Mouse (Mus musculus) midbrain, embryonic 11.5 days (tissue): ENCODE data around the gene Slc2a8. TPM values are rescaled to one million over a fixed set of nuclear protein-coding genes. Genes with fewer than 3 reads are reported as not detected.

Experiments used
- ATAC-seq: fragments of 200-750 bp; cut with Nextera tagmentation; 2 replicates; pipeline ENCODE4 v1.8.0; 2017; ENCODE audit warnings: moderate TSS enrichment, moderate library complexity; ENCODE audit not compliant: low FRiP score
- DNase-seq: peaks from one replicate; pipeline ENCODE4 v3.0.0; 2015; ENCODE audit warnings: low spot score; ENCODE audit errors: missing footprints
- H3K27ac ChIP-seq: fragments of 300-500 bp; sonication (generic); 2 replicates; pipeline ENCODE4 v1.5.1; 2014; ENCODE audit warnings: low read depth, low read length
- H3K27me3 ChIP-seq: fragments of 300-500 bp; sonication (generic); 2 replicates; pipeline ENCODE4 v1.6.1; 2014; ENCODE audit warnings: mild to moderate bottlenecking, low read length, moderate library complexity, mixed read lengths; ENCODE audit not compliant: control insufficient read depth, insufficient read depth
- H3K36me3 ChIP-seq: fragments of 300-500 bp; sonication (generic); 2 replicates; pipeline ENCODE4 v1.6.1; 2014; ENCODE audit warnings: mild to moderate bottlenecking, low read length, moderate library complexity, mixed read lengths; ENCODE audit not compliant: control insufficient read depth, insufficient read depth
- H3K4me1 ChIP-seq: fragments of 300-500 bp; sonication (generic); 2 replicates; pipeline ENCODE4 v1.6.1; 2014; ENCODE audit warnings: low read length; ENCODE audit not compliant: control insufficient read depth, insufficient read depth
- H3K4me2 ChIP-seq: fragments of 300-500 bp; sonication (generic); 2 replicates; pipeline ENCODE4 v1.6.1; 2014; ENCODE audit warnings: mild to moderate bottlenecking, moderate library complexity
- H3K4me3 ChIP-seq: fragments of 300-500 bp; sonication (generic); 2 replicates; pipeline ENCODE4 v1.5.1; 2014; ENCODE audit warnings: low read depth, low read length
- H3K9ac ChIP-seq: fragments of 300-500 bp; sonication (generic); 2 replicates; pipeline ENCODE4 v1.6.1; 2014; ENCODE audit warnings: low read length
- H3K9me3 ChIP-seq: fragments of 300-500 bp; sonication (generic); 2 replicates; pipeline ENCODE4 v1.6.1; 2016; ENCODE audit warnings: low read length; ENCODE audit not compliant: control insufficient read depth
- WGBS: fragments of 180-500 bp; shearing (Covaris S2); extraction: QIAGEN DNeasy Blood & Tissue Kit; methylation state at CpG from one replicate; pipeline ENCODE4 v1.1.7; 2014; 5-methylcytosine and 5-hydroxymethylcytosine counted together
- polyA plus RNA-seq: library from polyadenylated mRNA; unstranded; fragments of >200 nt; fragmentation: Nextera tagmentation; extraction: Ambion mirVana; gene quantifications from 2 replicates; pipeline ENCODE4 v1.2.1, GENCODE M21; 2014

Slc2a8 gene
- polyA plus RNA-seq, 1 experiment from 2014 or later: 8.4 TPM

DNA sequence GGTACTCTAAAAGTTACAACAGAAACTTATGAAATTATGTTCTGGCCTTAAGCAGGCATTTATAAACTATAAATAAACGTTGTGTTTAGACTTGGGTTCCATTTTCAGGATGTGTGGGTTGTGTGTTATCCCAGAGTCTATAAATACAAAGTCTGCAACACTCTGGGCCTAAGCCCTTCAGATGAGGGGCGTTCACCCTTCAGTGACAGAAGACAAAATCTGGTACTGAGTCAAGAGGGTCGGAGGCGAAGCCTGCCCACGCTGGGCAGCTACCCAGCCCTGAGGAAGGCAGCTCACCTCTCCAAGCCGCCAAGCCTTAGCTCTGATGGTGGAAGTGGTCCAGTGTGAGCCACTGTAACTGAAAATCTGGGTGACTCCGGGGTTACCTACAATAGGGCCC lies 20.3 kb upstream of the Slc2a8 start:
- H3K4me1 ChIP-seq: no peaks in the 10 kb centered on the region
- no peak overlapping the region for H3K4me3 ChIP-seq
- H3K27ac ChIP-seq: no peak overlapping the region
- 88% methylated on average over 7 of the region's 7 CpGs for WGBS
- no peaks in the 10 kb centered on the region for H3K9me3 ChIP-seq
- no peaks in the 10 kb centered on the region for H3K36me3 ChIP-seq
- H3K4me2 ChIP-seq: no peak overlapping the region
- H3K9ac ChIP-seq: no peak overlapping the region
- ATAC-seq: no peak
- no peaks in the 10 kb centered on the region for H3K27me3 ChIP-seq
- DNase-seq: no peak

DNA sequence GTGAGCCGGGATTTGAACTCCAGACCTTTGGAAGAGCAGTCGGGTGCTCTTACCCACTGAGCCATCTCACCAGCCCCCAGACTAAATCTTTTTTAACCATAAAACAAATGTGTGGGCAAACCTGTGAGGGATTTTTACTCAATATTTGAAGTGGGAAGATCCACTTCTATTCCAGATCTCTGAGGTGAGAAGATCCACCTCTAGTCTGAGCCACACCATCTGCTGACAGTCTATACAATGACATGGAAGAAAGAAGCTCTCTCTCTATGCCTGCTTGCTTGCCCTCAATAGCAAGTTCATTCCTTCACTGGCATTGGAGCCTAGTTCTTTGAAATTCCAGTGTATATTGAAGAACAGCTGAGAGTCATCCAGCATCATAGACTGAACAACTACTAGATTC lies 17.9 kb upstream of the Slc2a8 start:
- ATAC-seq (no peak), DNase-seq (no peak)
- Histone ChIP-seq H3K36me3 (no peaks in the 10 kb centered on the region), H3K9ac (no peak overlapping the region), H3K9me3 (no peaks in the 10 kb centered on the region), H3K4me1 (no peaks in the 10 kb centered on the region), H3K27ac (no peak overlapping the region), H3K4me3 (no peak overlapping the region), H3K27me3 (no peaks in the 10 kb centered on the region), H3K4me2 (no peak overlapping the region)
- 89% methylated on average over 2 of the region's 2 CpGs for WGBS

DNA sequence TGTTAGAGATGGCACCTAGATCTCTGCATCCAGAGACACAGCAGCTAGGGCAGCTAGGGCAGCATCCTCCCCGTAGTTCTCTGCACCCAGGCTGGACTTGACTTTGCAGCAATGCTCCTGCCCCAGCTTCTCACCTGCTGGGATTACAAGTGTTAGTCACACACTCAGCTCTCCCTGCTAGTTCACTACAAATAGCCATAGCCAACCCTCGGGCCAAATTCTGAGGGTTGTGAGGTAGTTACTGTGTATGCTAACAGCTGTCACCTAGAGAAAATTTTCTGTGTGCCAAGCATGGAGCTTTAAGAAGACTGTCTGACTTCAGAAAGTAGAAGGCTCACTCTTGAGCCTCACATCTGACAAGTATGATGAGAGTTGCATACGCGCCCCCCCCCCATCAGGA lies 15.9 kb upstream of the Slc2a8 start:
- WGBS: 79% methylated on average over 4 of the region's 4 CpGs
- H3K9ac ChIP-seq: no peak overlapping the region
- no peaks in the 10 kb centered on the region for H3K27me3 ChIP-seq
- no peak for DNase-seq
- no peak overlapping the region for H3K4me3 ChIP-seq
- no peaks in the 10 kb centered on the region for H3K36me3 ChIP-seq
- no peak overlapping the region for H3K4me2 ChIP-seq
- no peaks in the 10 kb centered on the region for H3K9me3 ChIP-seq
- no peaks in the 10 kb centered on the region for H3K4me1 ChIP-seq
- ATAC-seq: no peak
- no peak overlapping the region for H3K27ac ChIP-seq

DNA sequence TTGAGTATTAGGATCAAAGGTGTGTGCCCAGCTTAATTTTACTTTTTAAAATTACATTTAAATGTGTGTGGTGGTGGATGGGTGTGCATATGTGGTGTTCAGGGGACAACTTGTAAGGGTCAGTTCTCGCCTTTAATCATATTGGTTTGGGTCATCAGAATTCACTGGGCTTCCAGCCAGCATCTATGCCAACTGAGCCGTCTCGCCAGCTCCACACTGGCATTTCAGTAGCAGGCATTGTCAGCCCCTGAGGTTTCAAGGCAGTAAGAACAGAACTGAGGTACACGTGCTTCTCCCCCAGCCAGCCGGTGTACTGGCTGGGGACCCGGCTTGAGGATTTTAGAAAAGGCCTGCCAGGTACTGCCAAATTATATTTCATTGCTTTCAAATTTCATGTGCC lies 15.2 kb upstream of the Slc2a8 start:
- Histone ChIP-seq H3K4me3 (no peak overlapping the region), H3K27me3 (no peaks in the 10 kb centered on the region), H3K4me1 (no peaks in the 10 kb centered on the region), H3K4me2 (no peak overlapping the region), H3K9me3 (no peaks in the 10 kb centered on the region), H3K27ac (no peak overlapping the region), H3K36me3 (no peaks in the 10 kb centered on the region), H3K9ac (no peak overlapping the region)
- DNase-seq (no peak), ATAC-seq (no peak)
- WGBS: 77% methylated on average over 6 of the region's 6 CpGs

DNA sequence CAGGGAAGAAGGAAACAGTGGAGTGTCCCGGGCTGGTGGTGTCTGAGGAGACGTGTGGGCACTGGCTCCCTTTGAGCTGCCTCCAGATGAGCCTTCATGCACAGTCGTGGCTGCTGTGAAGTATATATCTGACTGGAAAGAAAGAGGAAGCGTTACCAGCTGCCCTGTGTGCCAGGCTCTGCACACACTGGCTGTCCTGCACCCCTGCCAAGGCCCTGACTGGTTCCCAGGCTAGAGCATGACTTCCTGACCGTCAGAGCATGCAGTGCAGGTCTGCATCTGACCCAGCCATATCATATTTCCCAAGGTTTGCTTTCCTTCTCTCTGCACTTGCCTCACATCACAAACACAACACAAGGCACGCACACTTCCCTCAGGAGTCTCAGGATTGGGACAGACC lies 10.2 kb upstream of the Slc2a8 start:
- no peak overlapping the region for H3K4me3 ChIP-seq
- no peak overlapping the region for H3K9ac ChIP-seq
- no peaks in the 10 kb centered on the region for H3K27me3 ChIP-seq
- no peak for DNase-seq
- no peaks in the 10 kb centered on the region for H3K9me3 ChIP-seq
- WGBS: 72% methylated on average over 6 of the region's 6 CpGs
- no peak for ATAC-seq
- H3K4me2 ChIP-seq: no peak overlapping the region
- H3K36me3 ChIP-seq: no peaks in the 10 kb centered on the region
- H3K27ac ChIP-seq: no peak overlapping the region
- H3K4me1 ChIP-seq: no peaks in the 10 kb centered on the region

DNA sequence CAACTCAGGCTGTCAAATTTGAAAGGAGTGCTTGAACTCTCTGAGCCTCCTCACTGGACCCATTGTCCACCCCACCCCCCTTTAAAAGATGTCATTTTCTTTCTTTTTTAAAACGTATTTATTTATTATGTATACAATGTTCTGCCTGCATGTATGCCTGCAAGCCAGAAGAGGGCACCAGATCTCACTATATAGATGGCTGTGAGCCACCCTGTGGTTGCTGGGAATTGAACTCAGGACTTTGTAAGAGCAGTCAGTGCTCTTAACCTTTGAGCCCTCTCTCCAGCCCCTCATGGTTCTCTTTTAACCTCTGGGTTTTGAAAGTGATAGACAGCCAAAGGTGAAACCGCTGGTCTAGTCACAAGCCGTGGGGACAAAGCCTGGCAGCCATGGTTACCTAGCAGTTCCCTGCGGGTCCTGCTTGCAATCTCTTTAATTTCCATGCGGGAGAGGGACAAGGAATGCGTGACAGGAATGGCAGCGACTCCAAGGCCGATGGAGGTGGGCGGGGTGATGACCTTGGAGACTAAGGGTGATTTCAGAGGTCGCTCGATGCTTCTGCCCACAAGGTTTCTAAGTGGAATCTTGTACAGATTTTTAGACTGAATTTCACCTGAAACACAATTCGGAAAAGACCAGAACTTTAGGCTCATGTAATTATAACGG lies 8.4 kb upstream of the Slc2a8 start:
- Histone ChIP-seq H3K4me1 (no peaks in the 10 kb centered on the region), H3K27ac (no peak overlapping the region), H3K9me3 (no peaks in the 10 kb centered on the region), H3K36me3 (no peaks in the 10 kb centered on the region), H3K9ac (no peak overlapping the region), H3K4me2 (no peak overlapping the region), H3K4me3 (no peak overlapping the region), H3K27me3 (no peaks in the 10 kb centered on the region)
- DNase-seq (no peak), ATAC-seq (no peak)
- 52% methylated on average over 13 of the region's 13 CpGs for WGBS

DNA sequence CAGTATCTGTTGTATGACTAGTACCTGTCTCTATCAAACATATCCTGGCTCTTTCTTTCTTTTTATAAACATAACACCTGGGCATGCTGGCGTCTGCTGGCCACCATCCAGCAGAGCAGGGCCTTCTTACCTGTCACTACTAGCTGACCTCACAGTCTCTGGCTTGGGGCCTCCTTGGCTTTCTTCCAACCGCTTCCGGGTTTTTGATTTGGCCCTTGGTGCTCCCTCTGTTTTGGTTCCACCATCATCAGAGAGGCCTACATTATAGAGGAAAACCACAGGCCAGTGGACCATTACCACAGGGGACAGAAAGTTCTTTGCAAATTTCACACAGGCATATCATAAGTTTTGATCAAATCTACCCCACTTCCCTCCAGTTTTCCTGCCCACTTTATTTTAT lies 7.5 kb upstream of the Slc2a8 start:
- ATAC-seq: no peak
- Histone ChIP-seq H3K4me3 (no peak overlapping the region), H3K36me3 (no peaks in the 10 kb centered on the region), H3K9me3 (no peaks in the 10 kb centered on the region), H3K27ac (no peak overlapping the region), H3K27me3 (no peaks in the 10 kb centered on the region), H3K9ac (no peak overlapping the region), H3K4me2 (no peak overlapping the region), H3K4me1 (no peaks in the 10 kb centered on the region)
- DNase-seq: no peak
- 78% methylated on average over 3 of the region's 3 CpGs for WGBS

DNA sequence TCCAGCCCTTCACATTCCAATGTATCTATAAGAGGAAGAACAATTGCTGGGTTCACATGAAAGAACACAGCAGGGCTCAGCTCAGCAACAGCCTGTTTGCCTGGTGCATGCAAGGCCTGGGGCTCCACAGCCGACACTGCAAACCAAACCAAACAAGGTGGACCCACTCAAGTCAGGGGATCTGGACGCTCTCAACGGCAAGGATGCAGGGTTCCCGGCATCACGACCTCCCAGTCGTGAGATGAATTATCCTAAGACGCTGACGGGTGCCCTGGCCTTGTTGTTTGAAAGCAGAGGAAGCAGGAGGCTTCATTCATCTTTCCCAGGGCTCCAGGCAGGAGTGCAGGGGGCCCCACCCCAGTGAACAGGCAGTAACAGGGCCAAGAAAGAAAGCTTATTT lies 4.0 kb upstream of the Slc2a8 start:
- no peaks in the 10 kb centered on the region for H3K9me3 ChIP-seq
- ATAC-seq (no peak), DNase-seq (no peak)
- no peak overlapping the region for H3K27ac ChIP-seq
- no peaks in the 10 kb centered on the region for H3K36me3 ChIP-seq
- peaks cover 13% of the 10 kb centered on the region for H3K4me1 ChIP-seq
- H3K4me3 ChIP-seq: no peak overlapping the region
- no peaks in the 10 kb centered on the region for H3K27me3 ChIP-seq
- no peak overlapping the region for H3K4me2 ChIP-seq
- 75% methylated on average over 8 of the region's 8 CpGs for WGBS
- no peak overlapping the region for H3K9ac ChIP-seq

DNA sequence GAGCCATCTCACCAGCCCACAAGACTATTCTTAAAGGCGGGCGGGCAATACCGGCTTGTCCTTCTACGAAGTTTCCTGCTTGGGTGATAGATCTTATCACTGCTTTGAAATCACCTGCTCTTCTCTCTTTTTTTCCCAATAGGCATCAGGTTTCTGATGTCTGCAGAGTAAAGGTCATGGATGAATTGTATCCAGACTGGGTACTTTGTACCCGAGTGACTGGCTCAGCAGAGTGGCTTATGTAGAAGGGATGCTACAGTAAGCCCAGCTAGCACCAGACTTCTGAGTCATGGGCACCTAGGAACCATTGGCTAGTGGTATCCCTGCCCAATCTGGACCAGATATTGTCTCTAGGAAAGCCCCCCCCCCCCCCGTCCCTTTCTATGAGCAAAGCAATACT lies 1.7 kb upstream of the Slc2a8 start:
- no peak overlapping the region for H3K9ac ChIP-seq
- 53% methylated on average over 6 of the region's 6 CpGs for WGBS

More for the DNA sequence above, 1.7 kb upstream of the Slc2a8 start:
- no peak overlapping the region for H3K4me3 ChIP-seq
- no peak overlapping the region for H3K4me2 ChIP-seq
- no peak for DNase-seq
- H3K27me3 ChIP-seq: no peaks in the 10 kb centered on the region
- no peaks in the 10 kb centered on the region for H3K36me3 ChIP-seq
- no peak for ATAC-seq
- peaks cover 15% of the 10 kb centered on the region for H3K4me1 ChIP-seq
- H3K27ac ChIP-seq: no peak overlapping the region
- no peaks in the 10 kb centered on the region for H3K9me3 ChIP-seq
